Mouse (Mus musculus): Measurements from ENCODE around the gene Arl4d. TPM values are rescaled to one million over a fixed set of nuclear protein-coding genes. Genes with fewer than 3 reads are reported as not detected.

Gene Arl4d
- polyA plus RNA-seq, 1 experiment from 2014 or later: 29.5 TPM

DNA sequence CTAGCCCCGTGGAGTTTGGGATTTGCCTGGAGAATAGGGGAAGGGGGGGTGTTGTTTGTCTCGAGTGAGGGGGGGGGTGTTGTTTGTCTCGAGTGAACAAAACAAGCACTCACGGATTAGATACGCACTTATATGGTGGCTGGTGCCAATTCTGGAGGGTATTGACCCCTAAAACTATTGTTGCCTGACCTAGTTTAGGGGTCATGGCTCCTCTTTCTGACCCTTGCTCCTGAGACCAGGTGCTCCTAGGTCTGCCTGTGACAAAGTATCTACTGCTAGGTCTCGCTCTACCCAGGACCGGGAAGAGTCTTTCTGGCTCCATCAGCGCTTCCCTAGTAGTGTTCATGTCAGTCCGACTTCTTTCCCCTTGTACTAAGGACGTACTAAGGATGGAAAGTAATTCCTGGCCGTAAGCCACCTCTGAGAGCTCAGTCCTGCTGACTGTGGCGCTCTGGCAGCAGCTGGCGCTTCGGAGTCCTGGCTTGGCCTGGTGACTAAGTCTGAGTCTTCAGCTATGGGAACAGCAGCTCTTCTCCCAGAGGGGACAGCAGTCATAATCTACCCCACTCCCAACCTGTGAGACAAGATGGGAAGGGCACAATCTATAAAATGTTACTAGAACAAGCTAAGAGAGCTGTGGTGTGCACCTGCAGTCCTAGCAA is 2.7 kb downstream of the Arl4d start:
- 73% methylated on average over 14 of the region's 14 CpGs for WGBS
- DNase-seq (ENCODE audit: low spot score): no peak
- Histone ChIP-seq H3K9me3 (ENCODE audit: control insufficient read depth, low read length) (no peaks in the 10 kb centered on the region), H3K27ac (ENCODE audit: low read depth, low read length) (no peak overlapping the region), H3K4me2 (ENCODE audit: low read depth) (peak overlapping the region; percentile 39), H3K36me3 (ENCODE audit: control insufficient read depth, insufficient read depth, low read length) (no peaks in the 10 kb centered on the region), H3K27me3 (ENCODE audit: control insufficient read depth, insufficient read depth, low read length) (no peaks in the 10 kb centered on the region), H3K9ac (ENCODE audit: low read length) (no peak overlapping the region), H3K4me3 (ENCODE audit: low read depth, low read length) (peak overlapping the region; percentile 63), H3K4me1 (ENCODE audit: control insufficient read depth, insufficient read depth, low read length) (no peaks in the 10 kb centered on the region)
- ATAC-seq (ENCODE audit: insufficient read depth, low FRiP score, low TSS enrichment): no peak

DNA sequence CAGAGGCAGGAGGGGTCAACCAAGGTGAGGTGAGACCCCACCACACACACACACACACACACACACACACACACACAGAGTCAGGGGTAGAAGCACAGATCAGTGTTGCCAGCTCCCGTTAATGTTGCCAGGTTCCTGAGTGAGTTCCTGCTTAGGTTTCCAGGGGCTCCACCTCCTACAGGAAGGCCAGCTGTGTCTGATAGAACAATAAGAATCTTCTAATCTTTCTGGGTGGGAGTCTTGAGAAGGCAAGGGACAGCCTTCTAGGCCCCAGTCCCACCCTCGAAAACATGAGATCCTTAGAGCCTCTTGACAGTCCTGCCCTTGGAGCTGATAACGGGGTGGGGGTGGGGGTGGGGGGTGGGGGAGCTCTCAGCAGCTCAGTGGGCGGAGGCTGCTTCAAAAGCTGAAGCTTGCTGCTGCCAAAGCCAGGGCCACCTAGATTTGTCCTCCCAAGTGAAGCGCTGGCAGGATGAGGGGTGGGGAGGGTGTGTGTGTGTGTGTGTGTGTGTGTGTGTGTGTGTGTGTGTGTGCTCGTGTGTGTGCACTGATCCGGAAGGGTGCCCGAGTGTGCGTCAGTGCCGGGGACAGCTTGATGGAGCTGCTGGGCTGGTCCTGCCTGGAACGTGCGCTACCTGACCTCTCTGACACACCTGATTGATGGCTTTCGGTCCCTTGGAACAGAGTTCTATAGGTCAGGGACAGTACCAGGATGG is 3.4 kb downstream of the Arl4d start:
- H3K4me2 ChIP-seq (ENCODE audit: low read depth): peak overlapping the region; percentile 39
- H3K4me3 ChIP-seq (ENCODE audit: low read depth, low read length): 0 out of 2 replicates have a peak overlapping the region, but pooled peaks have one; percentile 63
- DNase-seq (ENCODE audit: low spot score): no peak
- no peaks in the 10 kb centered on the region for H3K27me3 ChIP-seq (ENCODE audit: control insufficient read depth, insufficient read depth, low read length)
- no peaks in the 10 kb centered on the region for H3K4me1 ChIP-seq (ENCODE audit: control insufficient read depth, insufficient read depth, low read length)
- no peak overlapping the region for H3K9ac ChIP-seq (ENCODE audit: low read length)
- H3K27ac ChIP-seq (ENCODE audit: low read depth, low read length): no peak overlapping the region
- H3K36me3 ChIP-seq (ENCODE audit: control insufficient read depth, insufficient read depth, low read length): no peaks in the 10 kb centered on the region
- no peaks in the 10 kb centered on the region for H3K9me3 ChIP-seq (ENCODE audit: control insufficient read depth, low read length)
- ATAC-seq (ENCODE audit: insufficient read depth, low FRiP score, low TSS enrichment): no peak
- 56% methylated on average over 13 of the region's 13 CpGs for WGBS

DNA sequence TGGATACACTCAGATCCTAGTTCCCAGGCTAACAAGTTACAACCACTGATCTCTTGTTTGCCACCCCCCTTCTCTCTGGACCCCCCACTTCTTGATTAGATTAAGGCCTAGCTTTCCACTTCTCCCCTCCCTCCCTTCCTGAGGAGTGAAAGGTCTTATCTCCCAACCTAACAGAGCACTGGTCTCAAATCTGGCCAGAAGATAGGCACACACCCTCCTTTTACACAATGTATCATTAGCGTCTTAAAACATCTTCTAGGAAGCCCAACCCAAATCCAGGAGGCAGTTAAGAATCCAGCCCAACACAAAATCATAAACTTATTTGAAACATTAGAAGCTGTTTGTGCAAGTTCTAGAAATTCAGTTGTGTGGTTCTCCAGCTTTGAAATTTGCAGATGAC is 5.0 kb downstream of the Arl4d start:
- Histone ChIP-seq H3K36me3 (ENCODE audit: control insufficient read depth, insufficient read depth, low read length) (no peaks in the 10 kb centered on the region), H3K4me3 (ENCODE audit: low read depth, low read length) (no peak overlapping the region), H3K9ac (ENCODE audit: low read length) (no peak overlapping the region), H3K27me3 (ENCODE audit: control insufficient read depth, insufficient read depth, low read length) (no peaks in the 10 kb centered on the region), H3K9me3 (ENCODE audit: control insufficient read depth, low read length) (no peaks in the 10 kb centered on the region), H3K4me1 (ENCODE audit: control insufficient read depth, insufficient read depth, low read length) (no peaks in the 10 kb centered on the region), H3K27ac (ENCODE audit: low read depth, low read length) (no peak overlapping the region), H3K4me2 (ENCODE audit: low read depth) (no peak overlapping the region)
- DNase-seq (ENCODE audit: low spot score): no peak
- no peak for ATAC-seq (ENCODE audit: insufficient read depth, low FRiP score, low TSS enrichment)
- WGBS: 91% methylated on average over 1 of the region's 1 CpGs

DNA sequence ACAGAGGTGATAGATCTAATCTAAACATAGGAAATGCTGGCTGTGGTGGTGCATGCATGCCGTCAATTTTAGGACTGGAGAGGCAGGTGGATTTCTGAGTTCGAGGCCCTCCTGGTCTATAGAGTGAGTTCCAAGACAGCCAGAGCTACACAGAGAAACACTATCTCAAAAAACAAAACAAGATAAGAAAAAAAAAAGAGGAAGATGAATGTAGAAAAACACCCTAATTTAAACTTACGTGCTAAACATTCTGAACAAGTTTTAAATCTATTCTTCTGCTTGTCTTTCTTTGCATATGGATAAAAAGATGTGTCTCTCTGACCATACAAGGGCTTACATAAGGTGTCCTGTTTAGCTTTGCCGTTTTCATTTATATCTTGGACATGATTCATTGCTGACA is 5.9 kb downstream of the Arl4d start:
- no peak for DNase-seq (ENCODE audit: low spot score)
- WGBS: 86% methylated on average over 4 of the region's 4 CpGs
- ATAC-seq (ENCODE audit: insufficient read depth, low FRiP score, low TSS enrichment): no peak
- Histone ChIP-seq H3K9me3 (ENCODE audit: control insufficient read depth, low read length) (no peaks in the 10 kb centered on the region), H3K9ac (ENCODE audit: low read length) (no peak overlapping the region), H3K27ac (ENCODE audit: low read depth, low read length) (no peak overlapping the region), H3K4me2 (ENCODE audit: low read depth) (no peak overlapping the region), H3K36me3 (ENCODE audit: control insufficient read depth, insufficient read depth, low read length) (no peaks in the 10 kb centered on the region), H3K4me3 (ENCODE audit: low read depth, low read length) (no peak overlapping the region), H3K27me3 (ENCODE audit: control insufficient read depth, insufficient read depth, low read length) (no peaks in the 10 kb centered on the region), H3K4me1 (ENCODE audit: control insufficient read depth, insufficient read depth, low read length) (no peaks in the 10 kb centered on the region)

DNA sequence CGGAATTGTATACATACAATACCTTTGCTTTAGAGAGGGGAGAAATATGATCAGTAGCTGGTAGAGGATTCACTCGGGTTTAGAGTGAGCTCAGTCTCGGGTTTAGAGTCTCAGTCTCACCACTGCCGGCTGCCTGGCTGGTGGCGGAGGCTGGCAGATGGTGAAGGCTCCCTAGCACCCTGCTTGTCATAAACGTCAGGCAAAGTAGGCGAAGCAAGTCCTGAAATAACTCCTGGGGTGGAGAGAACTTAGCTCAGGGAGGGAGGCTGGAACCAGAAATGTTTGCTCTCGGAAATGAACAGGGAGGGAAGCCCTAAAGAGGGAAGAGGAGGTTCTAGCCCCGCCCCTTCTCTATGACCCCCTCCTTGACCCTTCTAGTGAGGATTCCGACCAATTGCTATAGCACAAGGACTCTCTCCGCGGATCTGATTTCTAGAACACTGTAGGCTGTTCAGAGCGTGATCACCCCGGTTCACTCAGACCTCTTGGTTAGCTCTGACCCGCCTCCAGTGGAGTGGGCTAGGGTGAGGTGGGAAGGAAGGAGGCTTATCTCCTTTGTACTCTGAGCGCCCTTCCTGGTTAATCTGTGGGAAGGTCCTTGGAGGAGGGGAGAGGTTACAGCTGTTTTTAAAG is 7.8 kb downstream of the Arl4d start:
- Histone ChIP-seq H3K4me1 (ENCODE audit: control insufficient read depth, insufficient read depth, low read length) (no peaks in the 10 kb centered on the region), H3K27ac (ENCODE audit: low read depth, low read length) (0 out of 2 replicates have a peak overlapping the region, but pooled peaks have one; percentile 49), H3K4me3 (ENCODE audit: low read depth, low read length) (no peak overlapping the region), H3K36me3 (ENCODE audit: control insufficient read depth, insufficient read depth, low read length) (no peaks in the 10 kb centered on the region), H3K4me2 (ENCODE audit: low read depth) (no peak overlapping the region), H3K27me3 (ENCODE audit: control insufficient read depth, insufficient read depth, low read length) (no peaks in the 10 kb centered on the region), H3K9me3 (ENCODE audit: control insufficient read depth, low read length) (no peaks in the 10 kb centered on the region), H3K9ac (ENCODE audit: low read length) (no peak overlapping the region)
- no peak for DNase-seq (ENCODE audit: low spot score)
- ATAC-seq (ENCODE audit: insufficient read depth, low FRiP score, low TSS enrichment): no peak
- 30% methylated on average over 16 of the region's 16 CpGs for WGBS

DNA sequence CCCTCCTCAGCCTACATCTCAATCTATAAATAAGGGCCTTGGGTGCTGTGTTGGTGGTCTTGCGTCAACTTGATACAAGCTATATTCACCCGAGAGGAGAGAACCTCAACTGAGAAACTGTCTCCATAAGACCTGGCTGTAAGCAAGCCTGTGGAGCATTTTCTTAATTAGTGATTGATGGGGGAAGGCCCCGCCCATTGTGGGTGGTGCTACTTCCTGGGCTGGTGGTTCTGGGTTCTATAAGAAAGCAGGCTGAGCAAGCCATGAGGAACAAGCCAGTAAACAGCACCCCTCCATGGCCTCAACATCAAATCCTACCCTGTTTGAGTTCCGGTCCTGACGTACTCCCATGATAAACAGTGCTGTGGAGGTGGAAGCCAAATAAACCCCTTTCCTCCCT is 8.8 kb downstream of the Arl4d start:
- 92% methylated on average over 5 of the region's 5 CpGs for WGBS
- no peak overlapping the region for H3K4me3 ChIP-seq (ENCODE audit: low read depth, low read length)
- H3K9me3 ChIP-seq (ENCODE audit: control insufficient read depth, low read length): no peaks in the 10 kb centered on the region
- H3K27ac ChIP-seq (ENCODE audit: low read depth, low read length): no peak overlapping the region
- no peak overlapping the region for H3K9ac ChIP-seq (ENCODE audit: low read length)
- H3K4me1 ChIP-seq (ENCODE audit: control insufficient read depth, insufficient read depth, low read length): no peaks in the 10 kb centered on the region
- ATAC-seq (ENCODE audit: insufficient read depth, low FRiP score, low TSS enrichment) (no peak), DNase-seq (ENCODE audit: low spot score) (no peak)
- no peaks in the 10 kb centered on the region for H3K36me3 ChIP-seq (ENCODE audit: control insufficient read depth, insufficient read depth, low read length)
- no peaks in the 10 kb centered on the region for H3K27me3 ChIP-seq (ENCODE audit: control insufficient read depth, insufficient read depth, low read length)
- H3K4me2 ChIP-seq (ENCODE audit: low read depth): no peak overlapping the region

DNA sequence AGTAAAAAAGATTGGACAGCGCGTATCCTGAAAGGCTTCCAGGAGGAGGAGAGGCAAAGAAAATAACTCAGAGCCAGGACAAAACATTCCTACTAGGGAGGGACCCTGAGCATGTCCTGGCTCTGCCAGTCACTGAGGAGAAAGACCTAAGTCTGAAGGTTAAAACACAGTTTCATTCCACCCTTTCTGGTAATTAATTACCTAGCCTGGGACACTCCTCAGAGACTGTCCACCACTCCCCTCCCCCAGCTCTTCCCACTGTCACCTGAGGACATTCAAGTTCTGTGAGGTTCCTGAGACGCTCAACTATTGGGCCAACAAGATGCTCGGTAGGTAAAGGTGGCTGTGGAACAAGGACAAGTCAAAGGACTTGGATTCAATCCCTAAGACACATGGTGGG is 10.0 kb downstream of the Arl4d start:
- H3K9ac ChIP-seq (ENCODE audit: low read length): no peak overlapping the region
- no peaks in the 10 kb centered on the region for H3K4me1 ChIP-seq (ENCODE audit: control insufficient read depth, insufficient read depth, low read length)
- H3K9me3 ChIP-seq (ENCODE audit: control insufficient read depth, low read length): no peaks in the 10 kb centered on the region
- DNase-seq (ENCODE audit: low spot score) (no peak), ATAC-seq (ENCODE audit: insufficient read depth, low FRiP score, low TSS enrichment) (no peak)
- no peaks in the 10 kb centered on the region for H3K27me3 ChIP-seq (ENCODE audit: control insufficient read depth, insufficient read depth, low read length)
- H3K27ac ChIP-seq (ENCODE audit: low read depth, low read length): no peak overlapping the region
- no peaks in the 10 kb centered on the region for H3K36me3 ChIP-seq (ENCODE audit: control insufficient read depth, insufficient read depth, low read length)
- no peak overlapping the region for H3K4me2 ChIP-seq (ENCODE audit: low read depth)
- 92% methylated on average over 4 of the region's 4 CpGs for WGBS
- H3K4me3 ChIP-seq (ENCODE audit: low read depth, low read length): no peak overlapping the region

DNA sequence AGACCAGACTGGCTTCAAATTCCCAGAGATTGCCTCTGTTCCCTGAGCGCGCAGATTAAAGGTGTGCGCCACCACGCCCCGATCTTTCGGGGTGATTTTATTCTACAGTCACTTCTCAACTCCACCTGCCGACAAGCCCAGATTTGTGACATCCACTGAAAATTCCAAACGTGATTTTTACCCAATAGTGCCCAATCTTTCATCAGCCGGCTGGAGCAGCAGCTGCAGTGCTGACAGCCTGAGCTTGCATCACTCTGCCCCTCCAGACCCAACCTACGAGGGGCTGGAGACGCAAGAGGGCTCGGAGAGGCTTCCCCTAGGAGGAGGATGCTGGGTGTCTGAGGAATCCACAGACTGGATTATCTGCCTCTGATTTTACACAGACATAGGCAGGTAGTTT is 12.3 kb downstream of the Arl4d start:
- Histone ChIP-seq H3K4me2 (ENCODE audit: low read depth) (no peak overlapping the region), H3K27me3 (ENCODE audit: control insufficient read depth, insufficient read depth, low read length) (no peaks in the 10 kb centered on the region), H3K27ac (ENCODE audit: low read depth, low read length) (no peak overlapping the region), H3K4me3 (ENCODE audit: low read depth, low read length) (no peak overlapping the region), H3K9ac (ENCODE audit: low read length) (no peak overlapping the region), H3K36me3 (ENCODE audit: control insufficient read depth, insufficient read depth, low read length) (no peaks in the 10 kb centered on the region), H3K9me3 (ENCODE audit: control insufficient read depth, low read length) (no peaks in the 10 kb centered on the region), H3K4me1 (ENCODE audit: control insufficient read depth, insufficient read depth, low read length) (no peaks in the 10 kb centered on the region; the same call in 1 of the 2 replicates)
- WGBS: 86% methylated on average over 12 of the region's 12 CpGs
- no peak for DNase-seq (ENCODE audit: low spot score)
- no peak for ATAC-seq (ENCODE audit: insufficient read depth, low FRiP score, low TSS enrichment)
